Mouse (Mus musculus) common myeloid progenitor, adult 5-6 weeks (primary cell): ENCODE measurements at regions not wholly inside any gene's neighbourhood (a gene's known extent, or its start where the extent isn't known, plus 50 kb on each side); places are given as distances from the start of the nearest gene placed in this dataset.
A peak's percentile ranks its signal among the peaks of the same experiment; 100 is the strongest.

Experiments used
- ATAC-seq: replicated peaks from 2 replicates; pipeline ENCODE4 v1.8.0; 2016; ENCODE audit warnings: low read depth, mild to moderate bottlenecking, moderate TSS enrichment, inconsistent platforms; ENCODE audit not compliant: poor library complexity, severe bottlenecking

DNA sequence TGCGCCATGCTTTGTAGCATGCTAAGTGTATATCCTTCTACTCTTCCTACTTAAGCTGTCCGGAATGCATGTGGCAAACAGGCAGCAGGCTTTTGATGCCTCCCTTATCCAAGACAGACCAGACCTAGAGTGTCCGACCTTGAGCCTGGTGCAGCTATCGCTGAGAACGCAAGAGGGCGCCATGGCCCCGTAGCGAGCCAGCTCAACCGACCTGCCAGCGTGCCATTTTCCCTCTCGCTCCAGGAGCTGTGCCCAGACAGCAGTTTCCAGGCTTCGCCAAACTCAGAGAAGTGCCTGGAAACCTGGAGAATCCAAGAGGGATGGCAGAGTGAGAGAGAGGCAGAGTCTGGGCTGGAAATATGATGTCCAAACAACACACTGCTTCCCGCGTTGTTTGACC, 155.8 kb upstream of the Gm12830 start:
- peak; percentile 49 for ATAC-seq

DNA sequence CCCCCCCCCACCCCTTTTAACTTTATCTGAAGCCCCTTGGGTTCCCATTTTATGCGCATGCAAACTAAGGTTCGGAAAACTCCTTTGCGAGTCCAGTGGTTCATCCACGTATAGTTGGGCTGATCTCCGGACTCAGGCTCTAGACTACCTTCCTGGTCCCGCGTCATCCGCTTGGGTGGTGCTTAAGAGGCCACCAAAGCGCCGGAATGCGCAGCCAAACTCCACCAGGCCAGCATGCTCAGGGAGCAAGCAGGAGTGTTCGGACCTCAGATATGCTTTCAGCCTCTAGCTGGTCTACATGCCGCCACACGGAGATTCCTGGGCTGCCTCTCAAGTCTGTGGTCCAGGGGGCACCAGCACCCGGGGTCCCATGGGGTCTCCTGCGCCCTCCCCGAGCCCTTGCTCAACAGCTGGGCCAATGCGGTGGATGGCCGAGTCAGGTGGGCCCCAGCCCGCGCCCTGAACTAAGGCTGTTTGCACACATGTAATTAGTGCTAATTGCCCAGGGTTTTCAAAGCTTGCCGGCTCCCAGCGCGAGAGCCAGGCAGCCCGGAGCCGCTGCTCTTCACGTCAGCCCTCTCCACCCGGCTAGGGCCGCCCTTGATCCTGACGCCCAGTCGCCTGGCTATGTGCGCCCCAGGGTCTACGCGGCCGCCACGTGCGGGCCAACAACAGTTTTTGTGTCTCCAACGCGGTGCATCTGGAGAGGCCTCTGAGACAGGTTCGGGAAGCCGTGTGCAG, 155.1 kb upstream of the Gm12830 start:
- ATAC-seq = no peak

DNA sequence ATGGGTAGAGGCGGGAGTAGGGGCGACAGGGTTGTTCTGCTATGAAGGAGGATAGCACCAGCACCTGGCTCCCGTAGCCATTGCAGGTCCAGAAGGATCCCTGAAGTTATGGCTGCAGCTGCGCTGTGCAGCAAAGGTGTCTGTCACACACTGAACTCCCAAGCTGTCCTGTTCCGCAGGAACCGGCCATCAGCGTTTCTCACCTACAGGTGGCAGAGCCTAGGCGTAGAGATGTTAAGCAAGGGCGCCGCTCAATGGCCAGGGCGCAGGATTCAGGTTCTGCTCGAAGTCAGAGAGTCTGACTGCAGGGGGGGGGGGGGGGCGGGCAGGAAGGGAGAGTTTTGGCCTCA, 154.6 kb upstream of the Gm12830 start:
- no peak for ATAC-seq

DNA sequence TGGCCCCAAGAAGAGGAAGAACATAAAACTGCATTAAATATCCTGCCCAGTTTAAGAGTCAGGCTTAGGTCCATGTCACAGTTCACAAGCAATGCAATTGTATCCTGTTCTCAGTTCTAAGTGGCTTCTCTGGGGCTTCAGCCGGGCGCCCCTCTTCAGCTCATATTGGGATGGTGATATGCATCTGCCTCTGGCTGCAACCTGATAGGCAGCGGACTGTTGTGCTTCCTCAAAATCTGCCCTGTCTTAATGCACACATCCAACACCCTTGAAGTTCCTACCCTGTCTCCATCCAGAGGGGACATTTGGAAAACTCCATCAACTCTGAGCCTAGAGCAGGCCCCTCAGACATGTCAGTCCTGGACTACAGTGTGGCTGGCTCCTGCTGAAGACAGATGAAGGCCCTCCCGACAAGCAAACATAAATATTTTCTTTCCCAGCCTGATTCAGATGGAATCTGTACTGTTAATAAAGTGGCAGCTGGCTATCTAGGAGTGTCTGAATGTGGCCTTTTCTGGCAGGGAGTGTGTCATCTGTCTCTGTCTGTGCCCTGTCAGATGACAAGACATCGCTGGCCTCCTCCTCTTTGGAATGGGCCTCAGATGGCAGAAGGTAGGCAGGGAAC, 149.3 kb upstream of the Gm12830 start:
- ATAC-seq = peak; percentile 62

DNA sequence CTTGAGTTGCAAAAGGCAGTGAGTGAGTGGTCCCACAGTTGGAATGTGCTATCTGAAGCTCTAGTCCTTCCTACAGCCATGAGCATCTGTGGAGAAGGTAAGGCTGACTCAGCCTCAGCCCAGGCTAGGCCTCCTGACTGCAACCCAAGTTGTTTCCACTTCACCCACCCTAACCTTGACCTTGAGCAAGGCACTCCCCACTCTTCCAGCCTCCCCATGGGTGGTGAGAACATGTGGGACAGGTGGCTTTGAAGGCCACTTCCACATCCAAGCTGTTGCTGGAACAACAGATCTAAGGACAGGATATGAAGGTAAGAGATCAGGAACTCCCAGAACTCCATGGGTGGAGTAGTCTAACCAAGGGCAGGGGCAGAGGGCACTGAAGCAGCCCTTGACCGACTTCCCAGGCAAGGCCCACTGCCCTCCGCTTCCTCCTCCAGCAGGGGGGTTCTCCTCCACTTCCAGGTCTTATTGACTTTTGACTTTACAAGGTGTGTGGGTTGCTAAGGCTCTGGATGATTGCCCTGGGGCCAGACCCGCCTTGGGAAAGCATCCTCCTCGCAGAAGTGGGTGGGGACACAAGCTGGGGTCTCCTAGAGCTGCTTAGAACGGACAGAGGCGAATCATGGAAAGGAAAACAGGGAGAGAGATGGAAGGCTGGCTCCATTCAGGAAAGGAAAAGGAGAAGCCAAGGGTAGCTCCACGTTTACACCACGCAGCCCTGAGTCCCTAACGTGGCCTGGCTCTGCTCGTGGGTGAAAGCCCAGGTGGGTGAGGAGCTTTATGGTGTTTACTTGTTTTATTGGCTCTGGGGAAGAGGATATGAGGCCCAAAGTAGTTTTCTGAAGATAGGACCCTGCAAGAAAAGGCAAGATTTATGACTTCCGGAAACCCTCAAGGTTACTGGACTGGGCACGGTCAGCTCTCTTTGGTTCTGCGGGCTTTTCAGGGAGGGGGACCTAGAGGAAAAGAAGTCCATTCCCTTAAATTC, 144.3 kb upstream of the Gm12830 start:
- no peak for ATAC-seq

DNA sequence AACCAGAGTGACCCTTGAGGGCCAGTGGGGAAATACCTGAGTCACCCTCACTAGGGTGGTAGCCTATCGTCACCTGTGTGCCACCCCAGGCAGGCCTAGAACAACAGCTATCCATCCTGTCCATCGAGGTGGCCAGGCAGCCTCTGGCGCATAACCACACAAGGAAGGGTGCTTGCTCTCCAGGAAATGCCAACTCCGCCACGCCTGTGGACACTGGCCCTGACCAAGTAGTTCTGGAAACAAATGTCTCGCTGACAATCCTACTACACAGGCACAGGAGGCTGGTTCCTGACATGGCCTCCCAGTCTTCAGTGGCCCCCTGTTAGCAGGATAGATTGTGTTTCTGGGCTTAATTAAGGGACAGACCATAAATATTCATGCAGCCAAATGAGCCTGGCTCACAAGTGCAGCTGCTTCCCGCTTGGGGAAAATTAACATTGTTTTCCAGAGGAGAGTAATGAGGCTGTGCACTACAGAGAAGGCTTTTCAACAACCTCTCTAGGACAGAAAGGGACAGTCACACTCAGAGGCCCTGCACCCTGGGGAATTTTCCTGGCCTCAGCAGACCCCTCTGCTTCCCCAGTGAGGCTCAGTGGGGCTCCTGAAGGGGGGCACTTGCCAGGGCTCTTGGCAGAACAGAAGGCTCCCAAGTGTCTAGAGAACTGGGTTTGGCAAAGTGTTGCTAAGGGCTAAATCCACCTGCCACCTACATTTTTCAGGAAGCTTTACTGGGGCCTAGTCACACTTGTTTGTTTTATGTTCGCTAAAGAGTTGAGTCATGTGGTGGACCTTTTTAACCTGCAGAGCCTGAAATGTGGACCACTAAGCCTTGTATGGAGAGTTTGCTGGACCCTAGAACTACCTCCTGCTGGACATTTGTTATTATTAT, 143.2 kb upstream of the Gm12830 start:
- no peak for ATAC-seq

DNA sequence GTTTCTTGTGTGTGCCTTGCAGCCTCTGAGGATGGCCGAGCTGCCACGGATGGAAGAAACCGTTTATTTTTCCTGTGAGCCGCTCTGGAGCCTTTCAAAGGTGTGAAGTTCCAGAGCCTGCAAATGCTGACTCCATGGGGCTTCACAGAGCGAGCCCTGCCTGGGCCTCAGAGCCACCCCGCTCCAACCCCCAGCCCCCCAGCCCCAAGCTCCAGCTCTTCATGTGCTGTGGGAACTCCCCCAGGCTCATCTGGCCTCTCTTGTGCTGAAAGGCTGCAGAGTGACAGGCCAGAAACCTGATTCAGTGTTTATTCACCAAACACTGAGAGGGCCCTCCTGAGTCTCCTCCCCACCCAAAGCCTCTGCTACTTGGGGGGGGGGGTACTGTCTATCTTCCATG, 141.2 kb upstream of the Gm12830 start:
- ATAC-seq = no peak

DNA sequence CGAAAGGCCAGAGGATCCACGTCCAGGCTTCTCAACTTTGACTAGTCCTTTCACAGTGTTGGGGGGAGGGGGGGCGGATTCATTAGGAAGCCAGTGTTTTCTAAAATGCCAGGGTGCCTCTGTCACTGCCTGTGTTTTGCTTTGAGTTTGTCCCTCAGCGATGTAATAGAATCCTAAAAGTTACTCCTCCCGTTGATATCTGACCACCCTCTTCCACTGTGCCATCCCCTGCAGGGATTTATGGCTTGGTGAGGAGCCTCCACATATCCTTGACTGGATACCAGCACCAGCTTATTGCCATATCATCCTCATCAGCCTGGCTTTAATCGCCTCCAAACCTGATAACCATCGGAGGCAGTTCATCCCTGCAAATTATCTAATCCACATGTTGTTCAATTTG, 138.6 kb upstream of the Gm12830 start:
- no peak for ATAC-seq

DNA sequence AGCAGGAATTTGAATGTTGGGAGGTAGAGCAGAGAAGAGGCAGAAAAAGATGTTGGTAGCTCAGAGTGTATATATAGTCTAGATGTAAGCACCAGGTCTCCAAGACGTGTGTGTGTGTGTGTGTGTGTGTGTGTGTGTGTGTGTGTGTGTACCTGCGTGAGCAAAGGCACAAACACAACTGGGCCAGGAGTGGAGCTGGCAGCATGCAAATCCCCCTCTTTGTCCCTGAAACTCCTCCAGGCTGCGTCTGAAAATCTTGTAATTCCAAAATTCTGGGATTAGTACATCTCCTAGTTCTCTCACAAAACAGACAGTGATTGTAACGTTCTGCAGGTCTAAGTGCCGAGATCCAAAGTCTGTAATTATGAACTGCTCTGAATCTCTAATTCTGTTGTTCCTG, 137.8 kb upstream of the Gm12830 start:
- no peak for ATAC-seq

DNA sequence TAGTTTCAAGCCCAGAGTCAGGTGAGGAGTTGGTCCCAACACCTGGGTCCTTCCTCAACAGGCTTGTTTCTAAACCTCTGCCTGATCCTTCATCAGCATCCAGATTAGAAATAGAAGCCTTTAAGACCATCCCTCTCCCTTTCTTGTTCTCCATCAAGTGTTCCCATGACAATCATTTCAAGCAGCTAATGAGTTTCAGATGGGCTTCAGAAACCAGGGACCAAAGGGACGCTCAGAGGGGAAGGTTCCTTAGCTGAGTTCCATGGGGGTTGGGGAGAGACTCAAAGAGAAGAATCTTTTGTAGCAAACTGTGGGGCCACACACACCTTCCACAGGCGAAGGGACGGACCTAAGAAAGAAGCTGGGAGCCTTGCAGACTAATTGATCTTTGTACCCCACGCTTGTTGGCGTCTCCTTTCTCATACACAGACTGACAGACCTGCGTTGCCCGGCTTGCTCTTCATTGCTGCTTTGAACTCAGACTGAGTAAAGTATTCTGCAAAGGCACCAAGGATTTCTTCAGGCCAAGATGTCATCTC, 136.6 kb upstream of the Gm12830 start:
- ATAC-seq = no peak

DNA sequence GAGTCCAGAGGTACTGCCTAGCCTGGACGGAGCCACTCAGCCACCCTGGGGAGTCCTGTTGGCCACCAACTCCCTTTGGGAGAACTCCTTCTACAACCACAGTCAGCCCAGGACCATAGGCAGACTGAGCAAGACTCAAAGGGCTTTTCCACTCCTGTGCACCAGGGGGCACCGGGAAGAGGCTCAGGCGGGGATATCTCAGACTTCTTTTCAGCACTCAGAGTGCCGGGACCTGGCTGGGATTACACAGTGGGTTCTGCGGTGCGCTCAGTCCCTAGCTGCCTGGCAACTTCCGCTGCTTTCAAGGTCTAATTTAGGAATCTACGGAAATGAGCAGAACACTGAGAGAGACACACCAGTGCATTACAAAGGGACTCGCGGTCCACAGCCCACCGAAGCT, 136.1 kb upstream of the Gm12830 start:
- ATAC-seq = peak; percentile 98

DNA sequence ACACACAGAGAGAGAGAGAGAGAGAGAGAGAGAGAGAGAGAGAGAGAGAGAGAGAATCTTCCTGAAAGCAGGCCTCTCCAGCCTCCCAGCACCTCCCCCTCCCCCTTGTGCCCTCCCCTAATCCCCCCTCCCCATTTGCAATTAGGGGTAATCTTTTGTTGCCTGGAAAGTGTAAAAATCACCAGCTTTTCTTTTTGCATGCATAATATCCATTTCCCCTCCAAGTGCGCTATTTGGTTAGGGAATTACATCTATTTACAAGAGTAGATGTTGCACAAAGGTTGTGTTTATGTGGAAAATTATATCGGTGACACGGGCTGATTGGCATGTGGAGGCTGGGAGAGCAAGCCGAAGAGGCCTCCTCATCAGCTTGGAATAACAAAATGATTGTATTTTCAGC, 135.4 kb upstream of the Gm12830 start:
- ATAC-seq = no peak

DNA sequence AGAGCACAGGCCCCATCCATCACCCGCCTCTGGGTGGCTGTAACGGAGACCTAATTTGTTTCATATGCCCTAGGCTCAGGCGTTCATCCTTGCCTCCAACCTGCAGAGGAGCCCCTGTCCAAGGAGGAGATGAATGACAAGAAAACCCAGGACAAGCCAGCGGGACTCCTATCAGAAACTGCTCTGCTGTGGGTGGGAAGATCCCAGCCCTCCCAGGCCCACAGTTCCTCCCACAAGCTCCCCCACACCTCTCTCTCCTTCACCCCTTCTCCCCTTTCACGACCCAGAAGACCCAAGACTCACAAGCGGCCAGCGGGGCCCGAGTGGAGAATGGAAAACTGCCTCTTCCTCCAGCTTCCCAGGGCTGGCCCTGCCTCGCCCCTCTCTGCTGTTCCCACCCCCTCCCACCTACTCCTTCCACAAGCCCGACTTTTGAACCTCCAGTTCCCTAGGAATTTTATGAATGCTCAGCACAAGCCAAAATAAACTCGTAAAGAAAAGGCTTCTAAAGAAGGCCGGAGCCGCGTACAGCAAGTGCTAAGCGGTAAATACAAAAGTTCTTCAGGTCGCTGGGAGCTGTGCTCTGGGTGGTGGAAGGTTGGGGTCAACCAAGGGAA, 133.1 kb upstream of the Gm12830 start:
- no peak for ATAC-seq

DNA sequence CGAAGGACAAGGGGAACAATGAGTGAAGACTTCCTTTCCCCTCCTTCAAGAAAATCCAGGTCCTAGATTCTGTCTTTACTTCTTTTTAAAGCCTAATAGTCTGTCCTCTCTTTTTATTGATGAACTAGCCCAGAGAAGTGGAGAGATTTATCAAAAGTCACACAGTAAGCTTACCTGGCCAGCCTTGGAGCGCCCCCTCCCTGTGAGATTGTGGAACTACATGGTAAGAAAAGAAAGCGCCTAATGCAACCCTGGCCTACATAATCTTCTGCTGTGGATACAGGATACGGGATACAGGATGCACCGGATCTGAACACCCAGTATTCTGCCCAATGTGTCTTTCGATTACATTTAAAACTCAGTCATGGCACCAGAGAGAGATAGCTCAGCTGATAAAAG, 132.6 kb upstream of the Gm12830 start:
- ATAC-seq = peak; percentile 48; the same call in 1 of the 2 replicates

DNA sequence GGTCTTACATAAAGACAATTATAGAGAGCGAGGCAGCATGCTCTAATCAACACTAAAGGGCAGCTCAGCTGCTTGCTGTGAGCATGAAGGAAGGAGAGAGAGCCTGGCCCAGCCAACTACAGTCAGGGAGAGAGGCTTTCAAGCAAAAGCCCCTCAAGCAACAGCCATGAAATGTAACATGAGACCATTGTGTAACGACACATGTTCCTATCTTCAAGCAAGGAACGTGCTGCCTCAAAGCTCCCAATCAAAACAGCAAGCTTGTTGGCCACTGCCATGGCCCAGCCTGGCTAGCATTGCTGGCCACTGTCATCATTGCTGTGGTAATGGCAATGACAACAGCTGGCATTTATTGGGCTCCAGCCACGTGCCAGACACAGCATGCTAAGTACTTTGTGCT, 115.9 kb upstream of the Gm12830 start:
- no peak for ATAC-seq

DNA sequence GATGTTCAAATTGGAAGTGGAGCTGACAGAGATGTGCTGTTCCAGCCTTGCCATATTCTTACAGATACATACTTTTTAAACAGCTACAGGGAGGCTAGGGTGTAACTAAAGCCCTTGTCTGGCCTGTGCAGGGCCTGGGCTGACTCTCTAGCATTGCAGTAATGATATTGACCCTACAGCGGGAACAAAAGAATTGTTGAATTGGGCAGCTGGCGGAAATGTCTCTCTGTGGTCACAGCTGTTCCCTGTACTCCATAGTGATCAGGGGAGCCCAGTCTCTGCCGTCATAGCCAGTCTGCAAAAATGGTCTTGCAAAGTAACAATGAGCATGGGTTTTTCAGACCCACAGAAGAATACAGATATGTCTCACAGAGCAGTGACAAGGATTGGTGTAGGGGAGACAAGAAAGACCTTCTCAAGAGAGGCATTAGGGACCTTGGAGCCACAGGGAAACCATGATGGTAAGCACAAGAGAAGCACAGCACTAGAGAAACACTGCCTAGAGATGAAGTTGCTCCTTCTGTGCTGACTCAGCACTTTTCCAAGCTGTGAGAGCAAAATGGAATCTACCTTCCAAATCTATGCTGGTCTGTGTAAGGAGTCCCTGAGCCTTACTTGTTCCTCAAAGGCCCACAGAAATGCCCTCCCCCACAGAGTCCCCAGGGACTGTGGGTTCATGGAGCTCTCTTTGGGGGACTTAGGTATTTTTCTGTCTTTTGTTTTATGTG, 111.2 kb upstream of the Gm12830 start:
- ATAC-seq = no peak

DNA sequence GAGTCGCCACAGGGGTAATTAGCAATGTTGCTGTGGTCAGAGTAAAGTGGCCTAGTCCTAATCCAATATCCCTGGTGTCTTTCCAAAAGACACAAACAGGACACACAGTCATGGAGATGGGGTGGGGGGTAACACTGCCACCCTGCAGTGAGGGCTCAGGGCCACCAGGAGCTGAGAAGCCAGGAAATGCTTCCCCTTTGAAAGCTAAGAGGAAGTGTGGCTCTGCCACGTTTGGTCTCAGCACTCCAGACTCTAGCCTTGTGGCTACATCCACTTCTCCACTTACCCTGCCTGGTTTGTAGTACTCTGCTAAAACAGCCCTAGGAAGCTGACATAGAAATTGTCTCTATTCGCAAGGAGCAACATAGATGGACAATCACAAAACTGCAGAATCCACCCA, 110.4 kb upstream of the Gm12830 start:
- ATAC-seq = peak; percentile 99

DNA sequence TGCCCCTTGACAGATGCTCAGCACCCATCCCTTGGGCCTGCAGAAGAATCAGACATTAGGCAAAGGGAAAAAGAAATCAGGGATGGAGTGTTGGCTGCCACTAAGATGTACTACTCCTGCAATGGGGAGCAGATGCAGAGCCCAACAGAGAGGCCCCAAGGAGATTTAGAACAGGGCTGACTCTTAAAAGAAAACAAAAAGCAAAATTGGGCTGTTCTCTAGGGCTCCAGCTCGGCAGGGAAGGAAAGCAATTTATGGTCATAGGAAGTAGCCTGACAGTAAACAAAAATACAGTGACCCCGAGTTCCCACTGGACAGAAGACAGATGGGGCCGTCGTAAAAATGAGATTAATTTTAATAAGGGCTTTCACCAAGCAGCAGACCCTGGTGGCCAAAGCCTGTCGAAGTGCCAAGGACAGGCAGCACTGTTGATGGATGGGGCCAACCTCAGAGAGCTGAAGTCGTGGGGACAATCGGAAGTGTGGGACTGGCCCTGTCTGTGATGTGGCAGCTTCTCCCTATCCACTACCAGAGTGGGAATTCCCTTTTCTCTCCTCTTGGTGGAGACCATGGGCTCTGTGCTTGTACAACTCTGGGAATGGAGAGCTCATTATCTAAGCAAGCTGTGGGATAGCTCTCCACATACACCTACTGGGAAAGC, 109.4 kb upstream of the Gm12830 start:
- ATAC-seq = no peak
